Mouse (Mus musculus) myocyte (in vitro differentiated cells): ENCODE data around the gene Dtl.

Source experiments
- CEBPB ChIP-seq: IDR thresholded peaks from 2 replicates; pipeline ENCODE4 v1.6.1; 2011; ENCODE audit warnings: mild to moderate bottlenecking, moderate library complexity; ENCODE audit not compliant: poor library complexity, insufficient read depth, severe bottlenecking
- E2F4 ChIP-seq: IDR thresholded peaks from one replicate; pipeline ENCODE4 v1.6.1; 2011; ENCODE audit warnings: mild to moderate bottlenecking, control low read depth, moderate library complexity; ENCODE audit not compliant: insufficient read depth
- MAX ChIP-seq: IDR thresholded peaks from one replicate; pipeline ENCODE4 v1.6.1; 2011; ENCODE audit warnings: low read depth, mild to moderate bottlenecking, control low read depth
- MYOD1 ChIP-seq, 3 experiments: IDR thresholded peaks; one replicate each; pipeline ENCODE4 v1.6.1; 2011; ENCODE audit warnings: control low read depth in 2 of 3, low read depth in 2 of 3, mild to moderate bottlenecking in 2 of 3, moderate library complexity in 1 of 3; ENCODE audit not compliant: insufficient read length in 2 of 3, control insufficient read depth in 1 of 3
- MYOG ChIP-seq, 3 experiments: IDR thresholded peaks; one replicate each; pipeline ENCODE4 v1.6.1; 2011; ENCODE audit warnings: control low read depth in 2 of 3, low read depth in 2 of 3, mild to moderate bottlenecking in 2 of 3; ENCODE audit not compliant: insufficient read length in 2 of 3, control insufficient read depth in 1 of 3, insufficient read depth in 1 of 3
- POLR2A ChIP-seq: IDR thresholded peaks from one replicate; pipeline ENCODE4 v1.6.1; 2011; ENCODE audit warnings: low read depth, mild to moderate bottlenecking, control low read depth, moderate library complexity; ENCODE audit not compliant: insufficient read length
- REST ChIP-seq: IDR thresholded peaks from one replicate; pipeline ENCODE4 v1.6.1; 2011; ENCODE audit warnings: mild to moderate bottlenecking, control low read depth, moderate library complexity; ENCODE audit not compliant: insufficient read depth, insufficient read length
- SRF ChIP-seq: IDR thresholded peaks from one replicate; pipeline ENCODE4 v1.6.1; 2011; ENCODE audit warnings: low read depth; ENCODE audit not compliant: control insufficient read depth, insufficient read length
- TCF12 ChIP-seq: IDR thresholded peaks from one replicate; pipeline ENCODE4 v1.6.1; 2011; ENCODE audit warnings: mild to moderate bottlenecking, control low read depth; ENCODE audit not compliant: poor library complexity, insufficient read depth, severe bottlenecking
- TCF3 ChIP-seq: IDR thresholded peaks from one replicate; pipeline ENCODE4 v1.6.1; 2011; ENCODE audit warnings: low read depth, control low read depth; ENCODE audit not compliant: insufficient read length
- USF1 ChIP-seq: IDR thresholded peaks from one replicate; pipeline ENCODE4 v1.6.1; 2011; ENCODE audit warnings: low read depth, mild to moderate bottlenecking, control low read depth, moderate library complexity

DNA sequence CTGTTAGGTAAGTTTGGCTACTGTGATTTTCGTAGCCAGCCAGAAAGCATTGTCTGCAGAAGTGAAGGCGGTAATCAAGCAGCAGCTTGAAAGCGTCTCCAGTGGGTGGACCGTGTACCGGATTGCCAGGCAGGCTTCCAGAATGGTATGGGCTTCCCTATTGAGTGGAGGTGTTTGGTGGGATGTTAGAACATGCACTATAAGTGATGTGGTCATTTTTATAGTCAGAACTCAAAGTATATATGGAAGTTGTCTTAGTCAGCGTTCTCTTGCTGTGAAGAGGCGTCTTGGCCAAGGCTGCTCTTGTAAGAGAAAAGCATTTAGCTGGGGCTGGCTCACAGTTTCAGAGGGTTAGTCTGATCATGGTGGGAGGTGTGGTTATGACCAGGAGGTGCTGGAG, 35.0 kb upstream of the Dtl start:
- TF ChIP-seq USF1 (no peak), POLR2A (no peak), E2F4 (no peak), MAX (no peak), TCF12 (no peak), MYOD1 (IDR thresholded peaks at IDR 0.05; ENCODE audit: control insufficient read depth in 1 of 3, insufficient read length in 2 of 3, low read depth in 2 of 3) (no peak), CEBPB (no peak), SRF (no peak), MYOG (IDR thresholded peaks at IDR 0.05; ENCODE audit: control insufficient read depth in 1 of 3, insufficient read depth in 1 of 3, insufficient read length in 2 of 3, low read depth in 2 of 3) (no peak), TCF3 (no peak), REST (no peak)
